Mouse (Mus musculus) heart, embryonic 12.5 days (tissue): ENCODE measurements around the gene Pola1. TPM values are rescaled to one million over a fixed set of nuclear protein-coding genes. Genes with fewer than 3 reads are reported as not detected.

Source experiments
- ATAC-seq: fragments of 200-750 bp; cut with Nextera tagmentation; 2 replicates; pipeline ENCODE4 v1.8.0; 2017; ENCODE audit warnings: moderate TSS enrichment, moderate library complexity; ENCODE audit not compliant: insufficient number of reproducible peaks, low FRiP score
- H3K27ac ChIP-seq: fragments of 300-500 bp; sonication (generic); 2 replicates; pipeline ENCODE4 v1.5.1; 2016; ENCODE audit warnings: mild to moderate bottlenecking, moderate library complexity; ENCODE audit not compliant: poor library complexity, severe bottlenecking
- H3K27me3 ChIP-seq: fragments of 300-500 bp; sonication (generic); replicated peaks from 2 replicates; pipeline ENCODE4 v1.6.1; 2016; ENCODE audit warnings: mild to moderate bottlenecking, moderate library complexity
- H3K36me3 ChIP-seq: fragments of 300-500 bp; sonication (generic); 2 replicates; pipeline ENCODE4 v1.6.1; 2016; ENCODE audit warnings: mild to moderate bottlenecking, moderate library complexity
- H3K4me1 ChIP-seq: fragments of 300-500 bp; sonication (generic); replicated peaks from 2 replicates; pipeline ENCODE4 v1.6.1; 2016; ENCODE audit warnings: mild to moderate bottlenecking
- H3K4me2 ChIP-seq: fragments of 300-500 bp; sonication (generic); 2 replicates; pipeline ENCODE4 v1.6.1; 2016; ENCODE audit warnings: mild to moderate bottlenecking, moderate library complexity
- H3K4me3 ChIP-seq: fragments of 300-500 bp; sonication (generic); 2 replicates; pipeline ENCODE4 v1.5.1; 2016; ENCODE audit warnings: mild to moderate bottlenecking
- H3K9ac ChIP-seq: fragments of 300-500 bp; sonication (generic); 2 replicates; pipeline ENCODE4 v1.6.1; 2016; ENCODE audit warnings: mild to moderate bottlenecking, moderate library complexity
- H3K9me3 ChIP-seq: fragments of 300-500 bp; sonication (generic); replicated peaks from 2 replicates; pipeline ENCODE4 v1.6.1; 2016; ENCODE audit warnings: mild to moderate bottlenecking, moderate library complexity
- WGBS: fragments of 180-500 bp; shearing (Covaris S2); methylation state at CpG from one replicate; pipeline ENCODE4 v1.1.7; 2016; 5-methylcytosine and 5-hydroxymethylcytosine counted together
- polyA plus RNA-seq: library from polyadenylated mRNA; unstranded; fragments of >200 nt; fragmentation: Nextera tagmentation; extraction: Ambion mirVana; gene quantifications from 2 replicates; pipeline ENCODE4 v1.2.1, GENCODE M21; 2016

Pola1 gene
- polyA plus RNA-seq, 1 experiment from 2014 or later, result 14.8 TPM

DNA sequence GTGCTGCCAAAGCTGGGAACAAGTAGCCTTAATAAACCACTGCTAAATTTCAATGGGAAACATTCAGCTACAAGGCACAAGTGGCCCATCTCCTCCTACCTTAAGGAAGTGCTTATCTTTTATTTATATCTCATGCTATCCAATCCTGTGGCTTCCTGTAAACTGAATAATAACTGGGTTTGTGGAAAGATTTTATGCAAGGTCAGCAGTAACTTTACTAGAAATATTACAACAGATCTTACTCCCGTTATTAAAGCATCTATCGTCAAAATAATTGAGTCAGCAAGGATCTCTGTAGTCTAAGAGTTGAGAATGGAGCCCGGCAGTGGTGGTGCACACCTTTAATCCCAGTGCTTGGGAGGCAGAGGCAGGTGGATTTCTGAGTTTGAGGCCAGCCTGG lies 11.6 kb upstream of the Pola1 start:
- no peaks in the 10 kb centered on the region for H3K36me3 ChIP-seq
- no peak overlapping the region for H3K4me2 ChIP-seq
- no peaks in the 10 kb centered on the region for H3K4me1 ChIP-seq
- no peak overlapping the region for H3K27ac ChIP-seq
- 75% methylated on average over 3 of the region's 3 CpGs for WGBS
- no peak overlapping the region for H3K4me3 ChIP-seq
- H3K27me3 ChIP-seq, result no peaks in the 10 kb centered on the region
- H3K9ac ChIP-seq, result no peak overlapping the region
- ATAC-seq, result no peak
- no peaks in the 10 kb centered on the region for H3K9me3 ChIP-seq

DNA sequence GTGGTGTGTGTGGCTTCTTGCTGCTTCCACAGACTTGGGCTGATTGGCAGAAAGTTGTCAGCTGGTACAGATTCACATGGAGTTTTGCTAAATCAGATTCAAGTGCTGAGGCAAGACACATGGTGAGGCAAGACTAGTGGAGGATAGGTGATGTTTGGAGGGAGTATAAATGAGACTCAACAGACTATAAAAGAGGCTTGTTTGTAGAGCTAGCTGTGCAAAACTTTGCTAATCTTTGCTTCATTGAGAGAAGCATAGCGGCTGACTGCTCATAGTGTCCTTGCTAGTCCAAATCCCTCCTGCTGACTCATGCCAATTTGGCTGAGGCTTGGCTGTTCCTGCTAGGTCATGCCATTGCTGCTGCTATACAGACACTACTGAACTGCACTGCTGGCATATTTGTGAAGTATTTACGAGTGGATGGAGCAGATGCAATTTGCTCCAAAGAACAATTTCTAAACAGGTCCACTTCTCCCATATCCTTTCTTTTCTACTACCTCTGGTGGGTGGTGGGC lies 3.0 kb upstream of the Pola1 start:
- Histone ChIP-seq H3K27me3 (no peaks in the 10 kb centered on the region), H3K36me3 (no peaks in the 10 kb centered on the region), H3K9me3 (no peaks in the 10 kb centered on the region), H3K4me2 (no peak overlapping the region), H3K4me1 (no peaks in the 10 kb centered on the region), H3K4me3 (no peak overlapping the region), H3K9ac (no peak overlapping the region), H3K27ac (no peak overlapping the region)
- ATAC-seq, result no peak
- 75% methylated on average over 2 of the region's 2 CpGs for WGBS

- H3K27me3 ChIP-seq, result no peaks in the 10 kb centered on the region
- ATAC-seq, result no peak
- H3K9me3 ChIP-seq, result no peaks in the 10 kb centered on the region
- H3K9ac ChIP-seq, result no peak overlapping the region
- H3K4me3 ChIP-seq, result no peak overlapping the region
- no peak overlapping the region for H3K4me2 ChIP-seq
- WGBS, result 74% methylated on average over 1 of the region's 1 CpGs
- H3K27ac ChIP-seq, result no peak overlapping the region
- no peaks in the 10 kb centered on the region for H3K36me3 ChIP-seq
- H3K4me1 ChIP-seq, result no peaks in the 10 kb centered on the region
Observed at GRCm38 (mm10) chrX:93630256-93630655, 1.7 kb downstream of the Pola1 start.

- peaks cover 7% of the 10 kb centered on the region for H3K36me3 ChIP-seq
- no peak overlapping the region for H3K9ac ChIP-seq
- no peaks in the 10 kb centered on the region for H3K9me3 ChIP-seq
- no peak overlapping the region for H3K4me2 ChIP-seq
- ATAC-seq, result no peak
- no peaks in the 10 kb centered on the region for H3K27me3 ChIP-seq
- 64% methylated on average over 1 of the region's 1 CpGs for WGBS
- H3K27ac ChIP-seq, result no peak overlapping the region
- no peak overlapping the region for H3K4me3 ChIP-seq
- H3K4me1 ChIP-seq, result no peaks in the 10 kb centered on the region
Observed at GRCm38 (mm10) chrX:93602214-93602613, 29.7 kb downstream of the Pola1 start.

DNA sequence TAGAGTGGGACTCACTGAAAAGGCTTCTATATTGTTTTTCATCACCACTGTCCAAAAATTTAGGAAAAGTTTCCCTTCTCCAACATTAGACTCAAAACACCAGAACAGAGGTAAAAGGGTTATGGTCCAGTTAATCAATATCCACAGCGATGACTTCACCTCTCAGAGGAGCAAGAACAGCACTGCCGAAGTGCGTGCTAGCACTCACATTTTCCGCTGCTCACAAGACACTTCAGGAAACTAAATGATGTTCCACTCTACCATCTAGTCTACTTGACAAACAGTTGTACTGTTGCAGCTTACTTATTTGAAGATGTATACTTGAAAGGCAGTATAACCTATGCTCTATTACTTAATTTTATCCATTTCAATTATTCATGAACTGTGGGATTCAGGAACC lies 37.7 kb downstream of the Pola1 start:
- H3K36me3 ChIP-seq, result 0 out of 2 replicates have a peak, but pooled peaks cover 2% of the 10 kb centered on the region
- no peaks in the 10 kb centered on the region for H3K4me1 ChIP-seq
- ATAC-seq, result no peak
- H3K9ac ChIP-seq, result no peak overlapping the region
- no peak overlapping the region for H3K4me2 ChIP-seq
- H3K4me3 ChIP-seq, result no peak overlapping the region
- H3K9me3 ChIP-seq, result no peaks in the 10 kb centered on the region
- H3K27me3 ChIP-seq, result no peaks in the 10 kb centered on the region
- 95% methylated on average over 4 of the region's 4 CpGs for WGBS
- no peak overlapping the region for H3K27ac ChIP-seq

DNA sequence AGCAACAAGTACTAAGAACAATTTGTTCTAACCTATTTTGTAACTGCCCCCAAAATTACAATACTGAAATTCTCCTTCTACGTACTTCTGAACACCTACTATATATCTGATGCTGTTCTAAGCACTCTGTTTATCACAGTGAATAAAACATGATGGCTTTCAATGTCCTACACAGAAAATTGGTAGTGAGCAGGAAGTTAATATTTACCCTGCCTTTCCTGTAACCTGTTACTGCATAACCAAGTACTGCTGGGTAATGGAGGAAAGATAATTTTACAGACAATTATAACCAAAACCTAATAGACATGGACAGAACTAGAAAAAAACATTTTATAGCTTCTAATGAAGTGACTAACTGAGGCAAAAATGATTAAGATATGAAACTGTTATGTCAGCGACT lies 51.0 kb downstream of the Pola1 start:
- Histone ChIP-seq H3K9me3 (no peaks in the 10 kb centered on the region), H3K27me3 (no peaks in the 10 kb centered on the region), H3K4me1 (no peaks in the 10 kb centered on the region), H3K4me2 (no peak overlapping the region), H3K27ac (no peak overlapping the region), H3K36me3 (no peaks in the 10 kb centered on the region), H3K9ac (no peak overlapping the region), H3K4me3 (no peak overlapping the region)
- 88% methylated on average over 2 of the region's 2 CpGs for WGBS
- ATAC-seq, result no peak

- Histone ChIP-seq H3K27ac (no peak overlapping the region), H3K4me3 (no peak overlapping the region), H3K4me1 (no peaks in the 10 kb centered on the region), H3K4me2 (no peak overlapping the region), H3K27me3 (no peaks in the 10 kb centered on the region), H3K36me3 (peaks cover 4% of the 10 kb centered on the region; the same call in 1 of the 2 replicates), H3K9me3 (no peaks in the 10 kb centered on the region), H3K9ac (no peak overlapping the region)
- ATAC-seq, result no peak
- 29% methylated on average over 1 of the region's 1 CpGs for WGBS
Observed at GRCm38 (mm10) chrX:93557171-93557570, 74.8 kb downstream of the Pola1 start.

GRCm38 (mm10) chrX:93539779-93540178 lies 92.2 kb downstream of the Pola1 start:
- no peak for ATAC-seq

DNA sequence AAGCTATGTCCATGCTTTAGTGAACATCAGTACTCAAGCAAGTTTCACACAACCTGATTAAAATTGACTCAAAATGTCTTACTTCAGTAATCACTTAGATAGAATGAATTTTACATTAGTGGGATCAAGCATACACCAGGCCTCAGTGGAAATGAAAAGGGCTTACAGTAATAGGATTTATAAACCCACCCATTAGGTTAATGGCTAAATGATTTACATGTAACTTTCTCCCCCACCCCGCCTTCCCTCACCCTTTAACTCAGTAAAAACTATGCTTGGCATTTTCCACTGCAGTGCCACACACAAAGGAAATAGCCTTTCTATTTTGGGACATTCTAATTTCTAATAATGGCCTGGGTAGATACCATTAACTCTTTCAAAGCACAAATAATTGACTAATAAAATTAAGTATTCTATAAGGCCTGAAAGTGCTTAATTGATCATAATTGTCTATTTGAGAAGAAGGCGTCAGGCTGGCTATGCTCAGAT lies 129.0 kb downstream of the Pola1 start:
- Histone ChIP-seq H3K4me1 (no peaks in the 10 kb centered on the region), H3K27me3 (no peaks in the 10 kb centered on the region), H3K27ac (no peak overlapping the region), H3K4me3 (no peak overlapping the region), H3K4me2 (no peak overlapping the region), H3K9ac (no peak overlapping the region), H3K9me3 (no peaks in the 10 kb centered on the region), H3K36me3 (no peaks in the 10 kb centered on the region)
- 56% methylated on average over 2 of the region's 2 CpGs for WGBS
- ATAC-seq, result no peak

More at GRCm38 (mm10) chrX:93539779-93540178, 92.2 kb downstream of the Pola1 start:
- Histone ChIP-seq H3K9ac (no peak overlapping the region), H3K36me3 (no peaks in the 10 kb centered on the region), H3K4me3 (no peak overlapping the region), H3K27me3 (no peaks in the 10 kb centered on the region), H3K27ac (no peak overlapping the region), H3K4me1 (no peaks in the 10 kb centered on the region), H3K9me3 (no peaks in the 10 kb centered on the region), H3K4me2 (no peak overlapping the region)
- 78% methylated on average over 2 of the region's 2 CpGs for WGBS

DNA sequence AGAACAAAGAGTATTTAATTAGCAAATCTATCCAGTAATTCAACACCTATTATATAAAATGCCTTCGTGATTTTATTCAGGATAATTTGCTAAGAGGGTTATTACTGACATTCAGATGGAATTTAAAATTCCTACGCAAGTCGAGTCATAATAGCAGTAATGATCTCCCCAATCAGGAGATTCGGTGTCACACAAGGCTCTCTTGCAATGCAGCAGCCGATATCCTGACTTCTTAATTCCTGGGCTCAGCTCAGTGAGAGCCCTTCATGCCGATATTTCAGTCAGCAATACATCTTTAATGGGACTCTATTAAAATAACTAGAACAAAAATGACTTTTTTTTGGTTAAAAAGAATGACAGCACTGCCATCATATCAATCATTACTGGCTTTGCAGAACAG lies 134.4 kb downstream of the Pola1 start:
- Histone ChIP-seq H3K36me3 (no peaks in the 10 kb centered on the region), H3K4me3 (no peak overlapping the region), H3K4me1 (no peaks in the 10 kb centered on the region), H3K9ac (no peak overlapping the region), H3K4me2 (no peak overlapping the region), H3K27ac (no peak overlapping the region), H3K9me3 (no peaks in the 10 kb centered on the region), H3K27me3 (no peaks in the 10 kb centered on the region)
- ATAC-seq, result no peak
- WGBS, result 86% methylated on average over 6 of the region's 6 CpGs

- Histone ChIP-seq H3K4me3 (no peak overlapping the region), H3K4me1 (no peaks in the 10 kb centered on the region)
- ATAC-seq, result no peak
Observed at GRCm38 (mm10) chrX:93465711-93466110, 166.2 kb downstream of the Pola1 start.

DNA sequence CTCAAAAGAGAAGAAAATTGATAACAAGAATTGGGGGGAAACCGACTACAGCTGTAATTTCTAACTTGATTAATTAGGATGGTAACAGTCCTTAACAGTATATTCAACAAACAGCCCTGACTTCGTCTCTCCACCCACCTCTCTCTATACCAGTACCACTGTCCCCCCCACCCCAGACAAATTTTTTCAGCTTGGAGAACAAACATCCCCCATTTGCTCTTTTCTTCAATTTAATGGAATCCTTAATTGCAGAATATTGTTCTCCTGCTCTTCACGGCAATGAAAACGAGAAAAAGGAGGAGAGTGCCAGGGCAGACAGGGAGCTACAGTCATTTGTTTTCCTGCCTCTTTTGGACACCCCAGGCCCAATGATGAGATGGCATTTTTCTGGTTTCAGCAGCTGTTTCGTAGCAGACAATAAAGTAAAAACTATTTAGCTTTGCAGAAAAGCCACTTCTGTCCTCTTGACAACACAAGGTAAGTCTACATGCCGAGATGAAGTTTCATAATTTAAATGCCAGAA lies 202.2 kb downstream of the Pola1 start:
- no peak overlapping the region for H3K4me3 ChIP-seq
- no peaks in the 10 kb centered on the region for H3K9me3 ChIP-seq
- WGBS, result 76% methylated on average over 6 of the region's 6 CpGs
- H3K36me3 ChIP-seq, result no peaks in the 10 kb centered on the region
- no peak overlapping the region for H3K9ac ChIP-seq
- no peak overlapping the region for H3K4me2 ChIP-seq
- no peak for ATAC-seq
- H3K4me1 ChIP-seq, result no peaks in the 10 kb centered on the region
- no peak overlapping the region for H3K27ac ChIP-seq
- no peaks in the 10 kb centered on the region for H3K27me3 ChIP-seq

More at GRCm38 (mm10) chrX:93465711-93466110, 166.2 kb downstream of the Pola1 start:
- Histone ChIP-seq H3K27ac (no peak overlapping the region), H3K9ac (no peak overlapping the region), H3K36me3 (no peaks in the 10 kb centered on the region), H3K9me3 (no peaks in the 10 kb centered on the region), H3K27me3 (no peaks in the 10 kb centered on the region), H3K4me2 (no peak overlapping the region)
- 43% methylated on average over 1 of the region's 1 CpGs for WGBS
